Mouse (Mus musculus): Measurements from ENCODE around the gene Ext2. TPM values are rescaled to one million over a fixed set of nuclear protein-coding genes. Genes with fewer than 3 reads are reported as not detected.
A peak's percentile ranks its signal among the peaks of the same experiment; 100 is the strongest.

Gene Ext2
- total and polyA plus RNA-seq, 2 experiments from 2014 or later, result 34.9 to 70.3 TPM

DNA sequence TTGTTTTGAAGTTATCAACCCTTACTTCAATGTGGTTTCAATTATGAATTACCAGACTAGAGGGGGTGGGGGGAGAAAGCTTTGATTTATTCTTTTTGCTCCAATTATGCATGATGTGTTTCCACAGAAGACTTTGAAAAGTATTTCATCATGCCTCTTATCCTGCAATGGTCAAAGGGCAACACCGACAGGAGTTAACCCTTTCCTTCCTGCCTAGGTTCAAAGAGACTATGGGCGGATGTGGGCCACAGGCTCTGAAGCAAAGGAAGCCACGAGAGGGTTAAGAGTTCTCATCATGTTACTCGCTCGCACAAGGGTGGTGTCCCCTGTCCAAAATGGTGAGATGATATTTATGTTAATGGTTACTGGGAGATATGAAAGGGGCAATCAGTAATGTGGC, 76.2 kb downstream of the Ext2 start:
- no peak overlapping the region for H3K4me2 ChIP-seq (ENCODE audit: low read depth, low read length)
- no peaks in the 10 kb centered on the region for H3K27me3 ChIP-seq (ENCODE audit: insufficient read depth, low read length)
- H3K9ac ChIP-seq (replicated peaks; ENCODE audit: low read length), result no peak overlapping the region
- H3K9me3 ChIP-seq (ENCODE audit: low read length), result no peaks in the 10 kb centered on the region
- no peak for TF ChIP-seq CTCF (IDR thresholded peaks at IDR 0.05; ENCODE audit: low read depth)
- H3K4me3 ChIP-seq (ENCODE audit: low read length), result no peak overlapping the region
- no peak overlapping the region for H3K27ac ChIP-seq
- ATAC-seq, result no peak
- 75% methylated on average over 5 of the region's 5 CpGs for WGBS
- DNase-seq (ENCODE audit: low spot score), result no peak
- H3K36me3 ChIP-seq (ENCODE audit: insufficient read depth, low read length), result no peaks in the 10 kb centered on the region
- peaks cover 11% of the 10 kb centered on the region; the same call in 1 of the 2 replicates for H3K4me1 ChIP-seq (ENCODE audit: insufficient read depth, low read length)

DNA sequence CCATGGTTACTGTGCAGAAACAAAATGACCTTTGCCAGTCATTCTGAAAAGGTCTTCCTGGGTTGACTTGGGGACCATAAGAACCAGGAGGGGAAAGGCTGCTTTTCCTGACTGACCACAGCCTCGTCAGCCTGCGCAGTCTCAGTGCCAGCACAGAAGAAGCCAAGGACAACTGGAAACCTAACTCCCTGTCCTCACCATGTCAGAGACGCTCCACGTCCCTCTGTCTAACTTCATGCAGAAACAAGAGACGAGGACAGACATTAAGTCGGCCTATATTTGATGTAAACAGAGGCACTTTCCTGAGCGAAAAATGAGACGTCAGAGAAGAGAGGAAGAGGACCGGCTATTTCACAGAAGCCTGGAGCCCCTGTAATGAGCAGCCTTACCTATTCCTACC, 76.6 kb downstream of the Ext2 start:
- Histone ChIP-seq H3K4me2 (ENCODE audit: low read depth, low read length) (no peak overlapping the region), H3K27me3 (ENCODE audit: insufficient read depth, low read length) (no peaks in the 10 kb centered on the region), H3K4me1 (ENCODE audit: insufficient read depth, low read length) (peaks cover 11% of the 10 kb centered on the region; the same call in 1 of the 2 replicates), H3K9me3 (ENCODE audit: low read length) (no peaks in the 10 kb centered on the region), H3K27ac (no peak overlapping the region), H3K9ac (replicated peaks; ENCODE audit: low read length) (no peak overlapping the region), H3K4me3 (ENCODE audit: low read length) (no peak overlapping the region), H3K36me3 (ENCODE audit: insufficient read depth, low read length) (no peaks in the 10 kb centered on the region)
- DNase-seq (ENCODE audit: low spot score), result no peak
- 86% methylated on average over 9 of the region's 9 CpGs for WGBS
- no peak for ATAC-seq
- TF ChIP-seq CTCF (IDR thresholded peaks at IDR 0.05; ENCODE audit: low read depth), result no peak

DNA sequence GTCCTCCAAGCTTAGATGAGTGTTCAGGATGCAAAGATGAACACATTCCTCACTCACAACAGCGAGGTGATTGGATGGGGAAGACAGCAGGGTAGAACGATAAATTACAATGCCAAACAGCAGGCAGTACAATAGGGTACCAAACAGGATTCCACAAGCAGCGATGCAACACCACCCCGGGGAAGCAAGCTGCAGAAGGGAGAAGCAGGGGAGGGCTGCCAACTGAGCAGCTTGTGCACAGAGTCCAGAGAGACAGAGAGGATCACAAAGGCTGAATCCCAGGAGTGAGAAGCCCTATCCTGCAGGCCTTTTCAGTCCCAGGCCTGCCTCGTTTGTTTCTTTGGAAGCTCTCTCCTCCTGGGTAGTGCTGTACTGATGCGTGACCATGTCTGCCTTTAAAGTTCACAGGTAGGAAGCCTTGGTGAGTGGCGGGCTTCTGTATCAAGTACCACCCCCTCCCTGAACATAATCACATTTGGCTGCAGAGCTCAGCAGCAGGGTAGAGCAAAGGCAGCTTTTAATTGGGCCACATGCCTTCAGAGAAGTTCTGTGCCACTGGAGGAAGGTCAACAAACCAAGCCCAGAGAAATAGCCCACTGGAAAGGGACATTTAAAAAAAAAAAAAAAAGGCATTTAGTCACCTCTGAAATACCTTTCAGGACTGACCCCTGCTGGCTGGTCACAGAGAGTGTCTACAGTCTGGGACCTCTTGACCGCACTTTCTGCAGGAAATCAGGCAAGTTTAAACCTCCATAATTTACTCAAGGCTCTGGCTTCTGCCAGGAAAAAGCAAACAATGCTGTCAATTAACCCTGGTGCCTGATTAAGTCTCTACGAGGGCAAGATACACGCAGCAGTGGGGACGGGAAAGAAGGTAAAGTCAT, 77.8 kb downstream of the Ext2 start:
- H3K9ac ChIP-seq (replicated peaks; ENCODE audit: low read length), result no peak overlapping the region

DNA sequence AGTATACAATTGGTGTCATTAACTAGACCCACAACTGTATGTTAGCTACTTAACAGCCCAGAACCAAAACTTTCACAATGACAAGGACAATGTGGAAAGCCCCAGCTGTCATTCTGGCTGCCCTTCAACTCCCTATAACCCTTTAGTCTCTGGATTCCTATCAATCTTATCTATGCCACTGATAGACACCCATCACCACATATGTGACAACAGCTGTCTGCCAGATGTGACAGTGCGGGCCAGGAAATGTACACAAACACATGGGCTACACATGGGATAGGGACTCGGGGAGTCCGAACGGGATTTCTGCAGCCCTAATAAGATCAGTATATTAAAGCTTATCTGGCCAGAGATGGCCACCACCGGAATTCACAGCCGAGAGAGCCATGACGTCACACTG, 80.7 kb downstream of the Ext2 start:
- Histone ChIP-seq H3K27ac (no peak overlapping the region), H3K27me3 (ENCODE audit: insufficient read depth, low read length) (no peaks in the 10 kb centered on the region), H3K36me3 (ENCODE audit: insufficient read depth, low read length) (no peaks in the 10 kb centered on the region), H3K9ac (replicated peaks; ENCODE audit: low read length) (no peak overlapping the region), H3K4me3 (ENCODE audit: low read length) (no peak overlapping the region), H3K4me2 (ENCODE audit: low read depth, low read length) (no peak overlapping the region), H3K9me3 (ENCODE audit: low read length) (no peaks in the 10 kb centered on the region), H3K4me1 (ENCODE audit: insufficient read depth, low read length) (peaks cover 11% of the 10 kb centered on the region; the same call in 1 of the 2 replicates)
- 88% methylated on average over 7 of the region's 7 CpGs for WGBS
- no peak for ATAC-seq
- no peak for TF ChIP-seq CTCF (IDR thresholded peaks at IDR 0.05; ENCODE audit: low read depth)
- no peak for DNase-seq (ENCODE audit: low spot score)

More for the DNA sequence above, 77.8 kb downstream of the Ext2 start:
- H3K4me2 ChIP-seq (ENCODE audit: low read depth, low read length), result no peak overlapping the region
- peaks cover 11% of the 10 kb centered on the region; the same call in 1 of the 2 replicates for H3K4me1 ChIP-seq (ENCODE audit: insufficient read depth, low read length)
- no peaks in the 10 kb centered on the region for H3K36me3 ChIP-seq (ENCODE audit: insufficient read depth, low read length)
- H3K27ac ChIP-seq, result peak overlapping the region; percentile 58
- DNase-seq (ENCODE audit: low spot score) (peak; percentile 36), ATAC-seq (peak; percentile 56; the same call in 1 of the 2 replicates)
- no peak overlapping the region for H3K4me3 ChIP-seq (ENCODE audit: low read length)
- H3K9me3 ChIP-seq (ENCODE audit: low read length), result no peaks in the 10 kb centered on the region
- H3K27me3 ChIP-seq (ENCODE audit: insufficient read depth, low read length), result no peaks in the 10 kb centered on the region
- no peak for TF ChIP-seq CTCF (IDR thresholded peaks at IDR 0.05; ENCODE audit: low read depth)
- 22% methylated on average over 11 of the region's 11 CpGs for WGBS

DNA sequence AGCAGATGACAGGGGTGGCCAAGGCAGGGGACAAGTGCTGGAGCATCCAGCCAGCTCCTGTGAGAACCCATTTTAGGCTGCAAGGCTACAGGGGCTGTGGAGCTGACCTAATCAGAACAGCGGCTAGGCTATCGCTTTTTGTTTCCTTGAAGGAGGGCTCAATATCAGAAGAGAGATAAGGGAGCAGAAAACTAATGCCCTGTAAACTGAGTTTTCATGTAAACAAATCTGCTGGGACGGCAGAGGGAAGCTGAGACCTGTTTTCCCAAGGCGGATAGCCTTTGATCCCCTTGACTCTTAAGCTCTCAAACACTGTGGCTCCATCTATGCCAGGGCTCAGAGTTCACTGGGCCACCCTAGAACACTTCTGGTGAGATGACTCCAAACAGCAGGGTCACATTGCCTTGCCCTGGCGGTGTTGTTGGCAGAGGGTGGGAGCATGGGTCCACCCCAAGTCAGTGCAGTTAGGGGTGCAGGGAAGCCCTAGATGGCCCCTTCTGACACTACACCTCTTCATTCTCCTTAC, 83.3 kb downstream of the Ext2 start:
- Histone ChIP-seq H3K36me3 (ENCODE audit: insufficient read depth, low read length) (no peaks in the 10 kb centered on the region), H3K27me3 (ENCODE audit: insufficient read depth, low read length) (no peaks in the 10 kb centered on the region), H3K9me3 (ENCODE audit: low read length) (no peaks in the 10 kb centered on the region), H3K9ac (replicated peaks; ENCODE audit: low read length) (no peak overlapping the region), H3K4me1 (ENCODE audit: insufficient read depth, low read length) (0 out of 2 replicates have a peak, but pooled peaks cover under 1% of the 10 kb centered on the region), H3K27ac (no peak overlapping the region), H3K4me2 (ENCODE audit: low read depth, low read length) (no peak overlapping the region), H3K4me3 (ENCODE audit: low read length) (no peak overlapping the region)
- TF ChIP-seq CTCF (IDR thresholded peaks at IDR 0.05; ENCODE audit: low read depth), result no peak
- DNase-seq (ENCODE audit: low spot score), result no peak
- WGBS, result 90% methylated on average over 5 of the region's 5 CpGs
- ATAC-seq, result no peak

DNA sequence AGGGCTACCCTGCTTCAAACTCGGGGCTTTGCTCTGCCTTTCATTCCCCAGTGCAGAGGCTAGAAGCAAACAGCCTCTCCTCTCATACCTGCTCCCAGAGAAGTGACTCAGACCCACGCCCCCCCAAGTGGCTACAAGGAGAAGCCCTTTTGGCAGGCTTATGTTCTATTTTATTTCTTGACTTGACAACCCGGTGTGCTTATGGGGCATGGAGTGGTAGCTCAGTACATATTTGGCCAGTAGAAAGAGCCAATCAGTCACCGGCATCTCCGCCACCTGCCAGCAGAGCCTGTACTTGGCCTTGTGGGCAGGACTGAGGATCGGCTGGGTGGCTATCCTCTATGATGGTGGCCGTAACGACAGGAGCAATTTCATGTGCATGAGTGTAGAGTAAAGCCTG, 85.2 kb downstream of the Ext2 start:
- Histone ChIP-seq H3K27ac (no peak overlapping the region), H3K36me3 (ENCODE audit: insufficient read depth, low read length) (peaks cover 7% of the 10 kb centered on the region), H3K9ac (replicated peaks; ENCODE audit: low read length) (no peak overlapping the region), H3K4me1 (ENCODE audit: insufficient read depth, low read length) (no peaks in the 10 kb centered on the region), H3K4me2 (ENCODE audit: low read depth, low read length) (no peak overlapping the region), H3K27me3 (ENCODE audit: insufficient read depth, low read length) (no peaks in the 10 kb centered on the region), H3K4me3 (ENCODE audit: low read length) (no peak overlapping the region), H3K9me3 (ENCODE audit: low read length) (no peaks in the 10 kb centered on the region)
- TF ChIP-seq CTCF (IDR thresholded peaks at IDR 0.05; ENCODE audit: low read depth), result no peak
- WGBS, result 88% methylated on average over 8 of the region's 8 CpGs
- DNase-seq (ENCODE audit: low spot score), result no peak
- no peak for ATAC-seq

DNA sequence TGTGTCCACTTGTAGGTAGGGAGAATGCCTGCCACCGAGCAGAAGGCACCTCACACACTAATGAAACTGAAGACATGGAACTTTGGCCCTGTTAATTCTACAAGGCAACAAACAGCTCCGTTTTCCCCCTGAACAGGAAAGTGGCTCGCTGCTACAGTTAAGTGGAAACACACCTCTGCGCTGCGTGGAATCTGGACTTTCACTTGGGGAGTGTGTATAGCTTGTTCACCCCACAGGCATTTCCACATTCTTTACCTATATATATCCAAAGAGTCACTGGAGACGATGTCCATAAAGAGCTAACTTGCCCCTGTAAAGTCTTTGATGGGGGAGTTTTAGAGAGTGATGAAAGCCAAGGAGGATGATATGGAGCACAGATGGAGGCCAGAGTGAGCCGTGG, 89.7 kb downstream of the Ext2 start:
- Histone ChIP-seq H3K4me2 (ENCODE audit: low read depth, low read length) (no peak overlapping the region), H3K4me1 (ENCODE audit: insufficient read depth, low read length) (no peaks in the 10 kb centered on the region), H3K9ac (replicated peaks; ENCODE audit: low read length) (no peak overlapping the region), H3K4me3 (ENCODE audit: low read length) (no peak overlapping the region), H3K36me3 (ENCODE audit: insufficient read depth, low read length) (peaks cover 29% of the 10 kb centered on the region), H3K27me3 (ENCODE audit: insufficient read depth, low read length) (no peaks in the 10 kb centered on the region), H3K9me3 (ENCODE audit: low read length) (no peaks in the 10 kb centered on the region), H3K27ac (no peak overlapping the region)
- DNase-seq (ENCODE audit: low spot score) (no peak), ATAC-seq (no peak)
- WGBS, result 88% methylated on average over 7 of the region's 7 CpGs
- TF ChIP-seq CTCF (IDR thresholded peaks at IDR 0.05; ENCODE audit: low read depth), result no peak

Measured in hindbrain, postnatal 0 days (tissue).